Mouse (Mus musculus) left cerebral cortex, adult 6 months (tissue): Measurements from ENCODE around the gene Slc25a30. TPM values are rescaled to one million over a fixed set of nuclear protein-coding genes. Genes with fewer than 3 reads are reported as not detected.

Experiments used
- long read RNA-seq, 2 experiments: library from polyadenylated mRNA; unstranded; transcript quantifications; one replicate each; pipeline ENCODE4 v2.0.0; 2019 to 2020
- polyA plus RNA-seq: library from polyadenylated mRNA; unstranded; fragments of <200 nt; fragmentation: Nextera tagmentation; gene quantifications from 2 replicates; pipeline ENCODE4 v1.2.3, GENCODE M21; 2021

The Slc25a30 gene
- polyA plus RNA-seq = 2.6 and 3.4 TPM in 2 replicates
- long read RNA-seq, experiment 1, transcript Slc25a30-201 (10 exons, 3,588 nt) = major isoform, 20 of 24 reads
- long read RNA-seq, experiment 1, partial matches to known transcripts = 0 of 24 reads
- long read RNA-seq, experiment 1, other reads (novel, unspliced or antisense) = 4 of 24 reads
- long read RNA-seq, experiment 2, partial matches to known transcripts = 0 of 3 reads
- long read RNA-seq, experiment 2, other reads (novel, unspliced or antisense) = 1 of 3 reads

DNA sequence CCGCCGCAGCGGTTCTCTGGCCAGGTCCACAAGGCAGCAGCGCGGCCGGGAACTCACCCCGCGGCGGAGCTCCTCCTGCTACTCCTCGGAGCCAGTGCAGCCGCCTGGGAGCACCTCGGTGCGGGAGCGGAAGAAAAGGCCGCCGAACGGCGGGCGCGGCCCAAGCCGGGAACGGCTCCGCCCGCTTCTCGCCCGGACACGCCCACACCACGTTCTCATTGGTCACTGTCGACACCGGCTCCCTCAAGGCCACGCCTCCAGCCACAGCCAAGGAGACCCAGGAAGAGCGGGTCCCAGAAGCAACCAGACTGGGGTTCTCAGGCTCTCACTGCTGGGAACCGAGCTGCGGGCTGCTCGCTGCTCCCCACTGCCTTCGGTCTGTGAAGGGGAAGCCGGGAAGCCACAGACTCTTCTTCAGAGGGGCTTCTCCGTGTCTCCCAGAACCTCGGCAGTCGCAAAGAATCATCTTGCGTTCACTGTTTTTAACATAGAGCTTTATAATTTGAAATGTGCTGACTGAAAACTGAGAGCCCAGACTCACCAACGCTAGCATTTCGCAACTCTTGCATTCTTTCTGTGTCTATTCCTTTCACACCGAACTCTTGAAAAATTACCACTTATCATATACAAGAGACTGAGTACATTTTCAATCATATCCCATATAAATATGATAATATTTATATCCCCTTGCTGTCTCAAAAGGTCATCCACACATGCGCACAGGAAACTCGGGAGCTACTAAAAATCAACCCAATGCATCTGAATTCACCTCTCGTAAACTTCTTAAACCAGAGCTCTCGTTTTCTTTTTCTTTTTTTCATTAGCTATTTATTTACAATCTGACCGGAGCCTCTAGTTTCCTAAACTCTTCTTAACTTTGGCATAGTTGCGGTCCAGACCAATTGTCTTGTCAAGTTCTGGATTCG lies at the start of gene Slc25a30:
Gene Slc25a30 (minus strand): TSS at position 170 of the 926 bp plus-strand sequence.

DNA sequence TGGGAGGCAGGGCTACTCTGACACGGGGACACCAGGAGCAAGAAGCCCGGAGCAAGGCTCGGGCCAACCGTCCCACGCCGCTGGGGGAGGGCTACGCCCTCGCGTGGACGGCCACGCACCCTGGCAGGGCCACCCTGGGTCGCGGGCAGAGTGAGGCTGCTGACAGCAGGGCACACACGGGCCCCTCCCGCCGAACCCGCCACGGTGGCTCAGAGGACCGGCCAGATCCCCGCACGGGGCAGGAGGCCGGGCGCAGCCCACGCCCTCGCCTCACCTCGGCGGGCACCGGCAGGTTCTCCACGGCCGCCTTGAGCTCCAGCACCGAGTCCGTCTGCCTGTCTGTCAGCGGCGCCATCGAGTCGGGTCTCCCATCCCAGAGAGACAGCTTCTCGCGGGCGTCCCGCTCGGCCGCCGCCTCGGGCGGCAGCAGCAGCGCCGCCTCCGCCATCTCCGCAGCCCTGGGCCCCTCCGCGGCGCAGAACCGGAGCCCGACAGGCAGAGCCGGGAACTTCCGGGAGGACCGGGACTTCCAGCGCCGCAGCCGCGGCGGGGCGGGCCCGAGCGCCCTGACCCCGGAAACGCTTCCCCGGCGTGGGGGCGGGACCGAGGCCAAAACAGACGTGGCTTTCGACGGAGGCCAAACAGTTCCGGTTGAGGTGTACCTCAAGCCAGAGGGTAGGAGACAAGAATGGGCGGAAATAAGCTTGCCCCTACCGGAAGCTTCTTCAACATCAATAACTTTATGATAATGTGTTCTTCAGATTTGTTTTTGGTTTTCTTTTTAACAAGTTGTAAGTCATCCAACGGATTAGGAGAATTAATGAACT lies 32.6 kb downstream of the Slc25a30 start, which contains the start of gene Cog3:
Gene Cog3 (minus strand): TSS at position 527 of the 827 bp plus-strand sequence.

Other genes starting within 250 kb of the Slc25a30 start
- not detected in 2 replicates for gene Spert, start 193.9 kb downstream of the Slc25a30 start, polyA plus RNA-seq
- not detected in 2 replicates for gene Erich6b, start 144.8 kb downstream of the Slc25a30 start, polyA plus RNA-seq
- gene Cog3, start 32.5 kb downstream of the Slc25a30 start, polyA plus RNA-seq = 7.6 and 8.5 TPM in 2 replicates
- gene Tpt1, start 58.1 kb upstream of the Slc25a30 start, polyA plus RNA-seq = 1,930 and 1,940 TPM in 2 replicates
- gene Kctd4, start 168.0 kb upstream of the Slc25a30 start, polyA plus RNA-seq = 6.8 and 12.0 TPM in 2 replicates
- gene Gtf2f2, start 223.8 kb upstream of the Slc25a30 start, polyA plus RNA-seq = 19.1 and 21.7 TPM in 2 replicates